Mouse (Mus musculus): ENCODE data around the gene Lrsam1.

Lrsam1 gene

DNA sequence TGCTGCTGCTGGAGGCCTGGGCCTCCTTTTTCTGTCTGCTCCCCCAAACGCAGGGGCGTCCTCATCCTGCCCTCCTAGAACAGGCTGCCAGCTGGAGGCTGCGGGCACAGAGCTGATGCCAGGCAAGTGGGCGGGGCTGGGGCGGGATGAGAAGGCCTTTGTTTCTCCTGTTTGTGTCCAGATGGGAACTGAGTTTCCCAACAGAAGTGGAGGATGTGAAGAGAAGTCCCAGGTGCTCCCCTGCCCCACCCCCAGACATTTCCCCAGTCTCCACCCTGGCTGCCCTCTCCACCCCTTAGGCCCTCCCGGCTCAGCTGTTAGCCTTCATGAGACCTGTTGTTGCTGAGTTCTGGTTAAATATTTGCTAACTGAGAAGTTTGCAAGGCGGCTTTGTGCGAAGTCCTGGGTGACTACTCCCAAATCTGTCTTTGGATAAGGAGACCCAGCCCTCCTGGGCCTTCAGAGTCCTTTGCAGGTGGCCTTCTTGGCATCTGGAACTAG is 65.8 kb downstream of the Lrsam1 start:
- DNase-seq (ENCODE audit: low read depth): no peak

DNA sequence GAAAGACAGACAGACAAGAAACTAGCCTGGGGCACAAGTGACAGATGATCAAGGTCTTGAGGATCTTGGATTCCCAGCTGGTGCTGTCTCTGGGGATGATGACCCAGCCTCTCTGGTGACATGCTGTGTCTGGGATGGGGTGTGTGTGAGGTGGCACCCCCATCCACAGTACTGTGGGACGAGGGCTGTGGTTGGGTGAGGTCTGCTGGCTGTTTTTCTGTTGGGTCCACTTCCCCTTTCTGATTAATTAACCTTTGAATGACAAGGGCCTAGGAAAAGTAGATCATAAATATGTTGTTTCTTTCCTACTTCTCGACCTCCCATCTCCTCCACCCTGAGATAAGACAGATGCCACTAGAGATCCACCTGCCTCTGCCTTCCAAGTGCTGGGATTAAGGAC is 67.3 kb downstream of the Lrsam1 start:
- no peak for DNase-seq (ENCODE audit: low read depth)

DNA sequence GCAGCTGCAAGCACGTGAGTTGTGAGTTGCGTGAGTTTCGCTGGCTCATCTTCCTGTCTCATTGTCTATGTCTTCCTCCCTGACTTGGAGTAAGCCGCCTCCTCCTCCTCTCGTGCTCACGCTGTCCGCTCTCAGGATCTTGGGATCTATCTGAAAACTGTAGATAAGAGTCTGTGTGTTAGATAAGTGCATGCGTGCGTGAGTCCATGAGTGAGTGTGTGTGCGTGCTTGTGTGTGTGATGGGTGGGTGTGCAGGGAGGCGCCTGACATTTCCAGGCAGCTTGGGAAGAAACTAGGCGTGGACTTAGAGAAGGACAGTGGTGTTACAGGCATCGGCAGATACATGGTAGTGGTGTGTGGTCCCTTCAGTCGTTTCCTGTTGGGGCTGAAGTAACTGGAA is 68.9 kb downstream of the Lrsam1 start:
- DNase-seq (ENCODE audit: low read depth): no peak

DNA sequence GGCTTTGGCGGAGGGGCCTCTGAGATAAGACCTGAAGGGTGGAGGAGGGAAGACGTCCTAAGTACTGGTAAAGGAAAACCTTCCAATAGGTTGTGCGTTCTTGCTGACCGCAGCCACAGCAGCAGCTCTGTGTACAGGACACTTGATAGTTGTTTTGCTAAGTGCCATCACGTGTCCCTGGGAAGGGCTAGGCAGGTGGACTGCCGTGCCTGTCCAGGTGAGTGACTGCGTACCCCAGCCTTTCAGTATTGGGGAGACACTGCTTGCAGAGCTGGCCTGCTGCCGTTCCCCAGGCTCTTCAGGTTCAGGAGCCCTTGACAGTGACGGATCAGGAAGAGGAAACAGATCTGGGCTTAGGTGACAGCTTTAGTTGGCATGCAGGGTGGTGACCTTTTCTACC is 70.1 kb downstream of the Lrsam1 start:
- DNase-seq (ENCODE audit: low read depth): no peak

DNA sequence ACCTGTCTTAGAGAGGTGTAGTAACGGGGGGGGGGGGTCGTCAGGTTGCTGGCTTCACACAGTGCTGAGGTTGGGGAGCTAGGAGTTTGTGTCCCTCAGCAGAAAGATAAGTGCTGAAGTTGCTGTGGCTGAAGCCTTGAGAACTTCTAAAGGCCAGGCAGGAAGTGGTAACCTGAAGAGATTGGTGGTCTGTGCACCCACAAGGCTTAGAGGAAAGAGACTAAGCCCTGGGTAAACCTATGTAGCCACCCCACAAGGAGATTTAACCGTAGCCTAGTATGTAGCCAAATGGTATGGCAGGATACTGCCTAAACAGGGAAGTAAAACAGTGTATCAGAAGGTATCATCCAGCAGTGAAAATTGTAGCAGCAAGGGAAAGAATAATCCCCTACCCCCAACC is 71.1 kb downstream of the Lrsam1 start:
- no peak for DNase-seq (ENCODE audit: low read depth)

DNA sequence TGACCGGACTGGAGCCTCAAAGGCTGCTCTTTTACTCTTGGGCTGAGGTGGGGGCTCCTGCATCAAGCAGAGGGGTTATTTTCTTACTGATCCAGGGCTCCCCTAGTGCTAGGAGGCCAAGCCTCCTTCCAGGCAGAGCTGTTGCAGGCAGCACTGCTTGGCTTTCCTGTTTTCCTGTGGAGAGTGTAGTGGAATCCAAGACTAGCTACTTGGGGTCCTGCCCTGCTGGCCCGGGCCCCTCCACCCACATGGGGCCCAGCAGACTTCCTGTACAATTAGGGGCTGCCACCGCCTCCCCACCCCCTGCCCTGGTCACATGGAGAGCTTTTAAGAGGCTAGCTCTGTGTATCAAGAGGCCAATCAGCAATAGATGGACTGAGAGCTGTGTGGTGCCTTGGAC is 72.9 kb downstream of the Lrsam1 start:
- no peak for DNase-seq (ENCODE audit: low read depth)

GRCm38 (mm10) chr2:32888029-32888428 is 73.4 kb downstream of the Lrsam1 start:
- no peak for DNase-seq (ENCODE audit: low read depth)

DNA sequence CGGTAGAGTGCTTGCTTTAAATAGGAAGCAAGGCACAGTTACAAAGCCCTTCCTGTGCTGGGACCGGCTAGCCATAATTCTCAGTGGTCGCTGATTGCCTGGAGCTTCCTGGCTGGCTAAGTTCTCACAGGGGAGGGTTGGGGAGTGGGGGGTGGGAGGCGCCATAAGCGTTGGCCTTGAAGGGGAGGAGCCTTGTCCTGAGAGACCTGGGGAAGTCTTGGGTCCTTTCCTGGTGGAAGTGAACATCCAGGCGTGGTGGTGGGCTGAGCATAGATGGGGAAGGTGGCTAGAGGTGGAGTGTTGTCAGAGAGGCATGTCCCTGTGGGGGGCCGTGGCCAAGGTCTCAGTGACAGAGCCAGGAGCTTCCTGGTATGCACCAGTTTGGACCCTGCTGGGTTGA is 76.7 kb downstream of the Lrsam1 start:
- DNase-seq (ENCODE audit: low read depth): no peak

- DNase-seq (ENCODE audit: low read depth): peak; percentile 76
Observed at GRCm38 (mm10) chr2:32882283-32883043, 79.0 kb downstream of the Lrsam1 start.

GRCm38 (mm10) chr2:32881723-32882122 is 79.7 kb downstream of the Lrsam1 start:
- DNase-seq (ENCODE audit: low read depth): no peak

DNA sequence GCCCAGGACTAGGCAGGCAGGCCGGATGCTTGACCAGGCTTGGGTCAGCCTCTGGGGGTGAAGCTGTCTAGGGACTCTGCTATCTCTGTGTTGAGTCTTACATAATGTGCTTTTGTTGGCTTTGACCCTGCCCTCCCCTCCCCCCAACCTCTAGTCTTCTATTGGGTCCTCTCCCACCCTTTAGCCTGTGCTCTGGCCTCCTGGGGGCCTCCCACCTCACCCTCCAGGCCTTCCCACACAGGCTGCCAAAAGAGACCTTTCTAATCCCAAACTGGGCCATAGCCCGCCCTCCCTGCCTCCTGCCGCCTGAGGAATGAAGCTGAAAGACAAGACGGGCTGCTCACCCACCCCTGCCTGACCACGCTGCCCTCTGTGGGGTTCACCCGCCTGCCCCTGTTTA is 80.4 kb downstream of the Lrsam1 start:
- DNase-seq (ENCODE audit: low read depth): no peak

DNA sequence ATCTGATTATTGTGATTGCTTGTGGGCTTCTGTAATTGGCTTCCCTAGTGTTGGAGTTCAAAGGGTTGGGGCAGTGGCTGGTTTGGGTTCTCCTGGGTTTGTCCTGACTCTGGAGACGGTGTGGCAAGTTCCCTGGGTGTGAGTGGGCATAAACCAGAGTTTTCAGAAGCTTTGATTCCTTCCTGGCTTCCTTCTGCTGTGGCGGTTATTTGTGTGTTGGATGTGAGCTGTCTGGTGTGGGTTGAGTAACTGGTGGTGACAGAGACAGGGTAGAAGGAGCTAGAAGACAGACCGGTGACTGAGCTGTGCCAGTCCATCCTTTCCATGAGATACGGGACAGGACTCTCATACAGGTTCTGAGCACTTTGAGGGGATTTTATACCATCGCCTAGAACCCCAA is 81.8 kb downstream of the Lrsam1 start:
- DNase-seq (ENCODE audit: low read depth): no peak

- no peak for DNase-seq (ENCODE audit: low read depth)
Observed at GRCm38 (mm10) chr2:32878396-32878795, 83.0 kb downstream of the Lrsam1 start.

- DNase-seq (ENCODE audit: low read depth): no peak
Observed at GRCm38 (mm10) chr2:32877761-32878393, 83.5 kb downstream of the Lrsam1 start.

DNA sequence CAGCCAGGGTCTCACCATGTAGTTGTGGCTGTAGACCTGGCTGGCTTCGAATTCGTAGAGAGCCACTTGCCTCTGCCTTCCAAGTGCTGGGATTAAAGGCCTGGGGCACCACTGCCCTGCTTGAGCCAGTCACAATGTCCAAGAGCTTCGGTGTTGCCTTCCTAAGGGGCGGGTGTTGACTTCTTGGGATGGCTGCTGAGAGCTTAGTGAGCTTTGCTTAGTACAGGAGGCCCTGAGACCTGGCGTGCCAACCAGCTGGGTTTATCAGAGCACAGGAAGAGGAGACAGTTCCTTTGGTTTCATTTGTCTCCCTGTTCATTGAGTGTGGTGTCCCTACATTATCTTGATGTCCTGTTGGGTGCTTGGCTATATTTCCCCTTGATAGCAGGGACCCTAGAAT is 84.1 kb downstream of the Lrsam1 start:
- DNase-seq (ENCODE audit: low read depth): no peak

DNA sequence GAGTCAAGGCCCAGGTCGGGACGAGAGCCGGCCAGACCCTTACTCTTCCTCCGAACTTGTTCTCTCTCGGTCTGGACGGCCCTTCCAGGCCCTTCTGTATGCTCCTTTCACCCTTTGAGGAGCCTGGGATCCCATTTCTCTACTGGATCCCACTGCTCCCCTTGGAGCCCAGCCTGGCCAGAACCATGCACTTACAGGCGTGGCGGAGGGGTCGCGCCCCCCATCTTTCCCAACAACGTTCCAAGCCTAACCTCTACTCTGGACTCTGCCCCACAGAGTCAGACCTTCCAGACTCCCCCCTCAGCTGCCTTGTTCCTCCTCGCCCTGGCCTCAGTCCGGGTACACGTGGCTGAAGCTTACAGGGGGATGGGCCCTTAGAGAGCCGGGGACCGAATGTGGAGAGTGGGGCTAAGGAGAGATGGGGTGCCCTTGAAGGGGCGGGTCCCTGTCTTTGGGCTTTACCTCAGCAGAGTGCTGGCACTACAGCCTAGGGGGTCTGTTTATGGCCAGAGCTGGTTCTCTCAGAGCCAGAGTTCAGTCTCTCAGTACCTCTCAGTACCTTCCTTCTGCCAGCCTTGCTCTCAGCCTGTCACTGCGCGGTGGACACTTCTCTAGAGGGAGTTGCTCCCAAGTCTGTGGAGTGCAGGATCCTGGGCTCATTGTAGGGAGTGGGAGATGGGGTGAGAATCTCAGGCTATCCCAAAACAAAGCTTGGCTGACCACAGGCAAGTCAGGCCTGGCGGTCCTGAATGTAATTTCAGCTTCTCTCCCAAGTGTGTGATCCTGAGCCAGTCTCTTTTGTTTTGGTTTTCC is 84.7 kb downstream of the Lrsam1 start:
- no peak for DNase-seq (ENCODE audit: low read depth)

DNA sequence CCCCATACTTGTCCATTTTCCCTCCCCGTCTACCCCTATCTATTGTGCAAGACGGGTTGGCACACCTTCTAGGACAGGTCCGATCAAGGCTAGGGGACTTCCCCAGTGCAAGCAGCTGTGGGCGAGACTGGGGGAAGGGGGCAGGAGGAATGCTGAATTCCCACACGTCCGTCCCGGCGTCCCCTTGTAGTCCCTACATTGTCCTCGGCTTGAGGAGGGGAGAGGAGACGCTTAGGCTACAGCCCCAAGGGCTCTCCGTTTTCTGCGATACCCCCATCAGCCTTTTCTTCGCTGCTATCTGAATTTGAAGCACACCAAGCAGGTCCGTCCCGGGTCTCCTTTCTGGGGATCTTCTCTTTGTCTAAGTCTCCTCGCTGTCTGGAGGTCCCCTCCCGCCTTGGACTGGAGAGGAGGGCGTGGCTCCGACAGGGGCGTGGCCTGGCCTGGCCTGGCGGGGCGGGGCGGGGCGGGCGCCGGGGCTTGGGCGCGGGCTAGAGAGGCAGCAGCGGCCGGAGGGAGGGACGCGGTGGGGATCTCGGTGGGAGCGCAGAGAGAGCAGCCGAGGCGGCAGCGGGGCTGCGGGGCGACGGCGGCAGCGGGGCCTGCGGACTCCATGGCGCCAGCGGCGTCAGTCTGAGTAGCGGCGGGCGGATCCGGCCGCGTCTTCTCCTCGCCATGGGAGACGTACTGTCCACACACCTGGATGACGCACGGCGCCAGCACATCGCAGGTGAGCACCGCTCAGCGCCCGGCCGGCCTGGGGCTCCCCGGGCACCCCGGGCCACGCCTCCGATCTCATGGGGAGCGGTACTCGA is 85.5 kb downstream of the Lrsam1 start, which contains the start of gene Fam129b:
TSS of gene Fam129b (plus strand) at position 440 of the 815 bp plus-strand sequence.
- peak; percentile 74 for DNase-seq (ENCODE audit: low read depth)

All from c-Kit-positive CD71-negative TER-119-negative erythroid progenitor cells, embryonic 14.5 days (primary cell).